Mouse (Mus musculus) stomach, postnatal 0 days (tissue): ENCODE measurements around the gene Mterf4. TPM values are rescaled to one million over a fixed set of nuclear protein-coding genes. Genes with fewer than 3 reads are reported as not detected.

Experiments used
- ATAC-seq: fragments of 200-750 bp; cut with Nextera tagmentation; 2 replicates; pipeline ENCODE4 v1.8.0; 2017; ENCODE audit not compliant: low FRiP score, low TSS enrichment
- DNase-seq: peaks from one replicate; pipeline ENCODE4 v3.0.0-alpha.2; 2016; ENCODE audit warnings: low spot score
- H3K27ac ChIP-seq: fragments of 300-500 bp; sonication (generic); replicated peaks from 2 replicates; pipeline ENCODE4 v1.5.1; 2014; ENCODE audit warnings: mild to moderate bottlenecking, control low read depth
- H3K27me3 ChIP-seq: fragments of 300-500 bp; sonication (generic); 2 replicates; pipeline ENCODE4 v1.6.1; 2014; ENCODE audit warnings: low read length; ENCODE audit not compliant: control insufficient read depth, insufficient read depth
- H3K36me3 ChIP-seq: fragments of 300-500 bp; sonication (generic); 2 replicates; pipeline ENCODE4 v1.6.1; 2014; ENCODE audit warnings: low read length, mixed read lengths; ENCODE audit not compliant: control insufficient read depth, insufficient read depth
- H3K4me1 ChIP-seq: fragments of 300-500 bp; sonication (generic); replicated peaks from 2 replicates; pipeline ENCODE4 v1.6.1; 2014; ENCODE audit warnings: antibody characterized with exemption; ENCODE audit not compliant: control insufficient read depth, insufficient read depth
- H3K4me2 ChIP-seq: fragments of 300-500 bp; sonication (generic); replicated peaks from 2 replicates; pipeline ENCODE4 v1.6.1; 2014; ENCODE audit warnings: low read depth, mild to moderate bottlenecking, control low read depth, moderate library complexity
- H3K4me3 ChIP-seq: fragments of 300-500 bp; sonication (generic); 2 replicates; pipeline ENCODE4 v1.5.1; 2014; ENCODE audit warnings: low read depth, low read length, control low read depth
- H3K9ac ChIP-seq: fragments of 300-500 bp; sonication (generic); 2 replicates; pipeline ENCODE4 v1.6.1; 2014; ENCODE audit warnings: mild to moderate bottlenecking, low read length, control low read depth, mixed read lengths
- H3K9me3 ChIP-seq: fragments of 300-500 bp; sonication (generic); 2 replicates; pipeline ENCODE4 v1.6.1; 2016; ENCODE audit warnings: low read length; ENCODE audit not compliant: control insufficient read depth
- CTCF ChIP-seq: IDR thresholded peaks from 2 replicates; pipeline ENCODE4 v1.5.1; 2016; ENCODE audit warnings: antibody characterized with exemption, low read depth, mild to moderate bottlenecking, moderate library complexity
- EP300 ChIP-seq: optimal IDR thresholded peaks from 2 replicates; pipeline ENCODE3; 2016; ENCODE audit warnings: antibody characterized with exemption
- WGBS: fragments of 180-500 bp; shearing (Covaris S2); extraction: QIAGEN DNeasy Blood & Tissue Kit; methylation state at CpG from one replicate; pipeline ENCODE4 v1.1.7; 2014; 5-methylcytosine and 5-hydroxymethylcytosine counted together
- polyA plus RNA-seq: library from polyadenylated mRNA; unstranded; fragments of >200 nt; fragmentation: Nextera tagmentation; extraction: Ambion mirVana; gene quantifications from 2 replicates; pipeline ENCODE4 v1.2.1, GENCODE M21; 2015

The Mterf4 gene
- polyA plus RNA-seq, 1 experiment from 2014 or later = 13.0 TPM

DNA sequence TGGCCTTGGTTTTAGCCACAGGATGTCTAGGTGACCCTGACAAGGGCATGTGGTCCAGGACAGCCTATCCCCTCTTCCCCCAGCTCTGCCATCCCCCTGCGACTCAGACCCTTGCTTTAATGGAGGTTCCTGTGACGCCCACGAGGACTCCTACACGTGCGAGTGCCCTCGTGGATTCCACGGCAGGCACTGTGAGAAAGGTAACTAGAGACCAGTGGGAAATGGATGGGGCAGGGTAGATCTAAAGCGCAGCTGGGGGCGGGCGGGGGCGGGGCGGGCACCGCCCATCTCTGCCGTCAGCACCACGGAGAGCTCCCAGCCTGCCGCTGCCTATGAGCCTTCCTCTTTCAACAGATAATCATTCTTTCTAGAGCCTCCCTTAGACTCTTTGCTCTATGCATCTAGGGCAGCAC lies 33.3 kb downstream of the Mterf4 start:
- H3K4me3 ChIP-seq = no peak overlapping the region
- WGBS = 2% methylated on average over 16 of the region's 16 CpGs
- H3K36me3 ChIP-seq = no peaks in the 10 kb centered on the region
- no peaks in the 10 kb centered on the region for H3K27me3 ChIP-seq
- no peak overlapping the region for H3K27ac ChIP-seq
- no peaks in the 10 kb centered on the region for H3K9me3 ChIP-seq
- TF ChIP-seq CTCF (no peak), EP300 (no peak)
- DNase-seq (peak; percentile 58), ATAC-seq (0 out of 2 replicates have a peak, but pooled peaks have one; percentile 24)
- no peaks in the 10 kb centered on the region for H3K4me1 ChIP-seq
- H3K9ac ChIP-seq = no peak overlapping the region
- no peak overlapping the region for H3K4me2 ChIP-seq

DNA sequence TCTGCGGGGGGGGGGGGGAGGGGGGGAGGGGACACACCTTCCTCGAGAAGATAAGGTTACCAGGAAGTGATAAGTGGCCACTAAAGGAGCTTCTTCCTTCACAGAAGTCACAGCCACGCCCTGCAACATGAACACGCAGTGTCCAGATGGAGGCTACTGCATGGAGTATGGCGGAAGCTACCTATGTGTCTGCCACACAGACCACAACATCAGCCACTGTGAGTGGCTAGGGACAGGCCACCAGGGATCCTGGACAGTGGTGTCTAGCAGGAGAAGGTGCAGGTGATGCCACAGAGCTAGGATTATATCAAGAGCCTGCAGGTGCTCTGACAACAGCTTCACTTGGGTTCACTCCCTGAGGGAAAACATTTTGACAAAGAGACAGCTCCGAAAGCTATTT lies 34.0 kb downstream of the Mterf4 start:
- 67% methylated on average over 5 of the region's 6 CpGs for WGBS
- no peaks in the 10 kb centered on the region for H3K36me3 ChIP-seq
- no peak overlapping the region for H3K27ac ChIP-seq
- H3K9me3 ChIP-seq = no peaks in the 10 kb centered on the region
- H3K4me3 ChIP-seq = no peak overlapping the region
- no peak overlapping the region for H3K9ac ChIP-seq
- no peak for DNase-seq
- no peaks in the 10 kb centered on the region for H3K4me1 ChIP-seq
- ATAC-seq = no peak; the same call in 1 of the 2 replicates
- H3K4me2 ChIP-seq = no peak overlapping the region
- TF ChIP-seq EP300 = no peak
- no peak for TF ChIP-seq CTCF
- H3K27me3 ChIP-seq = no peaks in the 10 kb centered on the region

DNA sequence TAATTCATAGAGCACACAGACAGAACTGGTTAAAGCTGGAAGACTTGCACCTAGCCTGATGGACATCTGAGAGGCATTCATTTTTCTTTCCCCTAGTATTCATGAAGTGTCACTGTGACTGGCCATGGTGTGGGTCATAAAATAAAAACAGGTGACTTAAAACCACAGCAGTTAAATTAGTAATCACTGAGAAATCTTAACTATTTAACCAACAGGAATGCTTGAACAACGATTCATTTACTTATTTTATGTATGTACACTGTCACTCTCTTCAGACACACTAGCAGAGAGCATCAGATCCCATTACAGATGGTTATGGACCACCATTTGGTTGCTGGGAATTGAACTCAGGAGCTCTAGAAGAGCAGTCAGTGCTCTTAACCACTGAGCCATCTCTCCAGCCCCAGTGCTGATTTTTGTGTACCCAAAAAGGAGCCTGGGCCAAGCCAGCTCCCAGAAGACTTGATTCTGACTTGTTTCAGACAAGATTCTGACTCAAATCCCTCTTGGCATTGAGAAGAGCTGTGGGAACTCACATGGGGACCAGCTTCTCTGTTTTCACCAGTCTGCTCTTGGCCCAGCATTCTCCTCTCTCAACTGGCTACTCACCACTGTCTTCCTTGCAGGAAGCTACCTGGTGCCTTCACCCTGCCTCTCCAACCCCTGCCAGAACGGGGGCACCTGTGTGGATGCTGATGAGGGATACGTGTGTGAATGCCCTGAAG lies 35.0 kb downstream of the Mterf4 start:
- H3K36me3 ChIP-seq = no peaks in the 10 kb centered on the region
- WGBS = 50% methylated on average over 3 of the region's 3 CpGs
- no peak overlapping the region for H3K4me2 ChIP-seq
- ATAC-seq (no peak), DNase-seq (no peak)
- no peaks in the 10 kb centered on the region for H3K4me1 ChIP-seq
- no peak overlapping the region for H3K9ac ChIP-seq
- no peak overlapping the region for H3K4me3 ChIP-seq
- no peak overlapping the region for H3K27ac ChIP-seq
- TF ChIP-seq CTCF (no peak), EP300 (no peak)
- no peaks in the 10 kb centered on the region for H3K27me3 ChIP-seq
- H3K9me3 ChIP-seq = no peaks in the 10 kb centered on the region

DNA sequence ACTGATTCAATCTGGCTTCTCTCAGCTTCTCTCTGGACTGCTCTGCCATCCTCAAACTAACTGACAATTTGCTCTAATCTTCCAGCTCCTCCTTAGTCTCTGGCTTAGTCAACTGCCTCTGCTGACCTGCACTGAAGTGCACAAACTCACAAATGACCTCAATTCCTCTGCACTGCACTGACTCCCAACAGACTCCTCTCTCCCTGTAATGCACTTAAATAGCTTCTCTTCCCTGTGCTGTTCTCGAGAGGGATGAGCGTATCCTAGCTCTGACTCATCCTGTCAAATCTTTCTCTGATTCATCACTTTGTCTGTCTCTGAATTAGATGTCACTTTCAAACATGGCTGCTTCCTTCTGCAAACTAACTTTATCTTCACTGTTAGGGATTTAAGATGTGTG lies 37.5 kb downstream of the Mterf4 start:
- Histone ChIP-seq H3K27me3 (no peaks in the 10 kb centered on the region), H3K4me1 (no peaks in the 10 kb centered on the region), H3K9ac (no peak overlapping the region), H3K4me2 (no peak overlapping the region), H3K27ac (no peak overlapping the region), H3K9me3 (no peaks in the 10 kb centered on the region), H3K4me3 (no peak overlapping the region), H3K36me3 (no peaks in the 10 kb centered on the region)
- WGBS = 77% methylated on average over 2 of the region's 2 CpGs
- DNase-seq (no peak), ATAC-seq (no peak)
- TF ChIP-seq CTCF = no peak
- no peak for TF ChIP-seq EP300

DNA sequence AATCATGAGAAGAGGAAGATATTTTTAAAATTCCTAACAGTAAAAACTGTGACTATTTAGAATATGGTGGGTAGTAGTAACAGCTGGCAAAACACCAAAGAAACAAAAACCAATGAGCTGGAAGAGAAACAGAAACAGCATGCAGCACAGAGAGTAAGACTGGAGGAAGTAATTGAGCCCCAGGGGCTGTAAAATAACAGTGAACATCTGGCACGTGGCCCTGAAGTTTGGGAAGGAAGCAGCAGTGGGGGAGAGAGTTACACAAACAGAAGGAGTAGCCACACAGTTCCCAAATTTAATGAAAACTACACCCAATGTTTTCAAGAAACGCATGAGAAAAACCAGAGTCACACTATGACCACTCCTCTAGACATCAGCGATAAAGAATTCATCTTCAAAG lies 38.5 kb downstream of the Mterf4 start:
- H3K9me3 ChIP-seq = no peaks in the 10 kb centered on the region
- DNase-seq (no peak), ATAC-seq (no peak)
- H3K27ac ChIP-seq = no peak overlapping the region
- TF ChIP-seq EP300 (no peak), CTCF (no peak)
- no peaks in the 10 kb centered on the region for H3K4me1 ChIP-seq
- no peaks in the 10 kb centered on the region for H3K36me3 ChIP-seq
- H3K27me3 ChIP-seq = no peaks in the 10 kb centered on the region
- no peak overlapping the region for H3K4me2 ChIP-seq
- no peak overlapping the region for H3K9ac ChIP-seq
- H3K4me3 ChIP-seq = no peak overlapping the region
- WGBS = 47% methylated on average over 3 of the region's 3 CpGs

DNA sequence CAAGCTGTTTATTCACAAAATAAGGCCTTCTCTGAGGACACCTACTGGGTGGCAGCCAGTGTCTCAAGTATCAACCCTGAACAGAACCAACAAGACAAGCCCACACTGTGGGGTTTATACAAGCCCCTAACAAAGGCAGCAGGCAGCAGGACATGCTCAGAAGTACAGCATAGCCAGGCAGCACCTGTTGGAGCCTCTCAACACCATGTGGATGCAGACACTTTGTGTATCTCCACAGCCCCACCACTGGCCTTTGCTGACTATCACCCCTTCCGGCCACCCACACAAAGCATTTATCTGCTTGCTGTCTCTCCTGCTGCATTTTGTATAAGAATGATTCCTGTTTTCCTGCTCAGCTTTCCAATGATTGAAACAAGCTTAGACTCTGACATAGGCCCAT lies 48.2 kb downstream of the Mterf4 start:
- no peaks in the 10 kb centered on the region for H3K4me1 ChIP-seq
- 88% methylated on average over 1 of the region's 1 CpGs for WGBS
- no peaks in the 10 kb centered on the region for H3K36me3 ChIP-seq
- no peaks in the 10 kb centered on the region for H3K9me3 ChIP-seq
- H3K27me3 ChIP-seq = no peaks in the 10 kb centered on the region
- H3K9ac ChIP-seq = no peak overlapping the region
- H3K4me2 ChIP-seq = no peak overlapping the region
- DNase-seq (no peak), ATAC-seq (no peak)
- no peak overlapping the region for H3K27ac ChIP-seq
- TF ChIP-seq EP300 (no peak), CTCF (no peak)
- H3K4me3 ChIP-seq = no peak overlapping the region
